Mouse (Mus musculus) limb, embryonic 14.5 days (tissue): ENCODE measurements at regions not wholly inside any gene's neighbourhood (a gene's known extent, or its start where the extent isn't known, plus 50 kb on each side); places are given as distances from the start of the nearest gene placed in this dataset.

Source experiments
- ATAC-seq: fragments of 200-750 bp; cut with Nextera tagmentation; 2 replicates; pipeline ENCODE4 v1.8.0; 2017; ENCODE audit warnings: low read depth, moderate number of reproducible peaks, moderate TSS enrichment; ENCODE audit not compliant: low FRiP score
- DNase-seq: peaks from one replicate; pipeline ENCODE4 v3.0.0-alpha.2; 2015; ENCODE audit warnings: low spot score
- H3K27ac ChIP-seq: fragments of 300-500 bp; sonication (generic); replicated peaks from 2 replicates; pipeline ENCODE4 v1.5.1; 2014; ENCODE audit warnings: low read depth, mild to moderate bottlenecking, low read length, moderate library complexity, mixed read lengths
- H3K27me3 ChIP-seq: fragments of 300-500 bp; sonication (generic); 2 replicates; pipeline ENCODE4 v1.6.1; 2014; ENCODE audit warnings: low read length, mixed read lengths; ENCODE audit not compliant: control insufficient read depth, insufficient read depth
- H3K36me3 ChIP-seq: fragments of 300-500 bp; sonication (generic); 2 replicates; pipeline ENCODE4 v1.6.1; 2014; ENCODE audit warnings: mild to moderate bottlenecking, low read length, moderate library complexity, mixed read lengths; ENCODE audit not compliant: control insufficient read depth, insufficient read depth
- H3K4me1 ChIP-seq: fragments of 300-500 bp; sonication (generic); 2 replicates; pipeline ENCODE4 v1.6.1; 2014; ENCODE audit warnings: antibody characterized with exemption, low read length, mixed read lengths; ENCODE audit not compliant: control insufficient read depth, insufficient read depth
- H3K4me2 ChIP-seq: fragments of 300-500 bp; sonication (generic); replicated peaks from 2 replicates; pipeline ENCODE4 v1.6.1; 2014; ENCODE audit warnings: low read depth, mild to moderate bottlenecking, low read length, moderate library complexity; ENCODE audit not compliant: severe bottlenecking
- H3K4me3 ChIP-seq: fragments of 300-500 bp; sonication (generic); replicated peaks from 2 replicates; pipeline ENCODE4 v1.5.1; 2014; ENCODE audit warnings: low read length
- H3K9ac ChIP-seq: fragments of 300-500 bp; sonication (generic); 2 replicates; pipeline ENCODE4 v1.6.1; 2014; ENCODE audit warnings: mild to moderate bottlenecking, low read depth, low read length, moderate library complexity; ENCODE audit not compliant: severe bottlenecking
- H3K9me3 ChIP-seq: fragments of 300-500 bp; sonication (generic); 2 replicates; pipeline ENCODE4 v1.6.1; 2016; ENCODE audit warnings: low read length; ENCODE audit not compliant: control insufficient read depth
- POLR2A ChIP-seq: fragments of 200-500 bp; IDR thresholded peaks from 2 replicates; pipeline ENCODE4 v1.8.0; 2012; ENCODE audit warnings: inconsistent platforms, mild to moderate bottlenecking, moderate library complexity, borderline replicate concordance; ENCODE audit not compliant: insufficient read depth, insufficient read length; ENCODE audit errors: extremely low read depth
- WGBS: fragments of 180-500 bp; shearing (Covaris S2); extraction: QIAGEN DNeasy Blood & Tissue Kit; methylation state at CpG from one replicate; pipeline ENCODE4 v1.1.7; 2014; 5-methylcytosine and 5-hydroxymethylcytosine counted together

- H3K9me3 ChIP-seq: no peaks in the 10 kb centered on the region
- ATAC-seq: no peak
- peaks cover 21% of the 10 kb centered on the region for H3K4me1 ChIP-seq
- no peak overlapping the region for H3K27ac ChIP-seq
- TF ChIP-seq POLR2A: no peak
- no peak for DNase-seq
- no peak overlapping the region for H3K9ac ChIP-seq
- H3K4me2 ChIP-seq: no peak overlapping the region
- H3K27me3 ChIP-seq: no peaks in the 10 kb centered on the region
- 38% methylated on average over 11 of the region's 11 CpGs for WGBS
- no peaks in the 10 kb centered on the region for H3K36me3 ChIP-seq
- no peak overlapping the region for H3K4me3 ChIP-seq
Observed at GRCm38 (mm10) chr11:112872677-112873367, 90.8 kb downstream of the Sox9 start.

- H3K4me1 ChIP-seq: peaks cover 21% of the 10 kb centered on the region
- no peak overlapping the region for H3K9ac ChIP-seq
- no peak overlapping the region for H3K4me2 ChIP-seq
- H3K36me3 ChIP-seq: no peaks in the 10 kb centered on the region
- 88% methylated on average over 11 of the region's 11 CpGs for WGBS
- no peaks in the 10 kb centered on the region for H3K9me3 ChIP-seq
- no peak for DNase-seq
- H3K4me3 ChIP-seq: no peak overlapping the region
- no peak for ATAC-seq
- no peak overlapping the region for H3K27ac ChIP-seq
- H3K27me3 ChIP-seq: no peaks in the 10 kb centered on the region
- TF ChIP-seq POLR2A: no peak
Observed at GRCm38 (mm10) chr11:112874239-112874638, 92.2 kb downstream of the Sox9 start.

GRCm38 (mm10) chr11:112876226-112876625 lies 94.2 kb downstream of the Sox9 start:
- Histone ChIP-seq H3K4me3 (no peak overlapping the region), H3K27ac (no peak overlapping the region), H3K9ac (no peak overlapping the region), H3K4me1 (peaks cover 9% of the 10 kb centered on the region; the same call in 1 of the 2 replicates), H3K27me3 (no peaks in the 10 kb centered on the region), H3K9me3 (no peaks in the 10 kb centered on the region), H3K36me3 (no peaks in the 10 kb centered on the region), H3K4me2 (no peak overlapping the region)
- ATAC-seq: no peak
- DNase-seq: no peak
- TF ChIP-seq POLR2A: no peak
- 55% methylated on average over 8 of the region's 8 CpGs for WGBS

- H3K9me3 ChIP-seq: no peaks in the 10 kb centered on the region
- no peak overlapping the region for H3K4me3 ChIP-seq
- no peaks in the 10 kb centered on the region for H3K4me1 ChIP-seq
- no peak overlapping the region for H3K27ac ChIP-seq
- H3K27me3 ChIP-seq: no peaks in the 10 kb centered on the region
- H3K36me3 ChIP-seq: no peaks in the 10 kb centered on the region
- H3K9ac ChIP-seq: no peak overlapping the region
- ATAC-seq: no peak
- H3K4me2 ChIP-seq: no peak overlapping the region
- no peak for TF ChIP-seq POLR2A
- DNase-seq: no peak
Observed at GRCm38 (mm10) chr11:112878436-112878835, 96.4 kb downstream of the Sox9 start.

GRCm38 (mm10) chr11:112880736-112881135 lies 98.7 kb downstream of the Sox9 start:
- 78% methylated on average over 3 of the region's 3 CpGs for WGBS
- H3K9ac ChIP-seq: no peak overlapping the region
- no peak overlapping the region for H3K27ac ChIP-seq
- DNase-seq (no peak), ATAC-seq (no peak)
- H3K36me3 ChIP-seq: no peaks in the 10 kb centered on the region
- H3K4me1 ChIP-seq: peaks cover 5% of the 10 kb centered on the region
- H3K4me3 ChIP-seq: no peak overlapping the region
- no peaks in the 10 kb centered on the region for H3K9me3 ChIP-seq
- H3K27me3 ChIP-seq: no peaks in the 10 kb centered on the region
- TF ChIP-seq POLR2A: no peak
- no peak overlapping the region for H3K4me2 ChIP-seq

GRCm38 (mm10) chr11:112885336-112885940 lies 103.4 kb downstream of the Sox9 start:
- 12% methylated on average over 9 of the region's 9 CpGs for WGBS
- no peak for DNase-seq

More at GRCm38 (mm10) chr11:112885336-112885940, 103.4 kb downstream of the Sox9 start:
- peaks cover 5% of the 10 kb centered on the region for H3K4me1 ChIP-seq
- no peaks in the 10 kb centered on the region for H3K27me3 ChIP-seq
- no peaks in the 10 kb centered on the region for H3K36me3 ChIP-seq
- H3K9ac ChIP-seq: no peak overlapping the region
- no peak overlapping the region for H3K4me2 ChIP-seq
- no peak overlapping the region for H3K27ac ChIP-seq
- H3K4me3 ChIP-seq: no peak overlapping the region
- H3K9me3 ChIP-seq: no peaks in the 10 kb centered on the region
- ATAC-seq: no peak
- TF ChIP-seq POLR2A: no peak
